Mouse (Mus musculus) kidney, postnatal 0 days (tissue): ENCODE data around the gene Elp6. TPM values are rescaled to one million over a fixed set of nuclear protein-coding genes. Genes with fewer than 3 reads are reported as not detected.

Source experiments
- ATAC-seq: fragments of 200-750 bp; cut with Nextera tagmentation; replicated peaks from 2 replicates; pipeline ENCODE4 v1.8.0; 2017; ENCODE audit warnings: low read depth, moderate number of reproducible peaks, moderate TSS enrichment, moderate library complexity; ENCODE audit not compliant: low FRiP score
- DNase-seq: peaks from one replicate; pipeline ENCODE4 v3.0.0-alpha.2; 2016; ENCODE audit warnings: low spot score
- H3K27ac ChIP-seq: fragments of 300-500 bp; sonication (generic); 2 replicates; pipeline ENCODE4 v1.5.1; 2014; ENCODE audit warnings: mild to moderate bottlenecking
- H3K27me3 ChIP-seq: fragments of 300-500 bp; sonication (generic); 2 replicates; pipeline ENCODE4 v1.6.1; 2014; ENCODE audit warnings: low read length, mixed read lengths; ENCODE audit not compliant: insufficient read depth
- H3K36me3 ChIP-seq: fragments of 300-500 bp; sonication (generic); 2 replicates; pipeline ENCODE4 v1.6.1; 2014; ENCODE audit warnings: low read length, mixed read lengths; ENCODE audit not compliant: insufficient read depth
- H3K4me1 ChIP-seq: fragments of 300-500 bp; sonication (generic); replicated peaks from 2 replicates; pipeline ENCODE4 v1.6.1; 2014; ENCODE audit warnings: antibody characterized with exemption, low read length, mixed read lengths; ENCODE audit not compliant: insufficient read depth
- H3K4me2 ChIP-seq: fragments of 300-500 bp; sonication (generic); 2 replicates; pipeline ENCODE4 v1.6.1; 2014; ENCODE audit warnings: mild to moderate bottlenecking, low read length, moderate library complexity, mixed read lengths
- H3K4me3 ChIP-seq: fragments of 300-500 bp; sonication (generic); replicated peaks from 2 replicates; pipeline ENCODE4 v1.5.1; 2014; ENCODE audit warnings: low read depth, low read length
- H3K9ac ChIP-seq: fragments of 300-500 bp; sonication (generic); 2 replicates; pipeline ENCODE4 v1.6.1; 2014; ENCODE audit warnings: low read depth, low read length
- H3K9me3 ChIP-seq: fragments of 300-500 bp; sonication (generic); replicated peaks from 2 replicates; pipeline ENCODE4 v1.6.1; 2016; ENCODE audit warnings: low read length, inconsistent platforms, mixed read lengths
- CTCF ChIP-seq: IDR thresholded peaks from 2 replicates; pipeline ENCODE4 v1.5.1; 2016; ENCODE audit warnings: antibody characterized with exemption, low read depth, mild to moderate bottlenecking, moderate library complexity
- WGBS: fragments of 180-500 bp; shearing (Covaris S2); extraction: QIAGEN DNeasy Blood & Tissue Kit; methylation state at CpG from one replicate; pipeline ENCODE4 v1.1.7; 2014; 5-methylcytosine and 5-hydroxymethylcytosine counted together
- microRNA-seq: library from miRNA; unstranded; fragments of <30 nt; microRNA quantifications from one replicate; pipeline ENCODE4, GENCODE M21; 2016
- polyA plus RNA-seq: library from polyadenylated mRNA; unstranded; fragments of >200 nt; fragmentation: Nextera tagmentation; extraction: Ambion mirVana; gene quantifications from 2 replicates; pipeline ENCODE4 v1.2.1, GENCODE M21; 2015

Gene Elp6
- polyA plus RNA-seq, 1 experiment from 2014 or later: 15.7 TPM

DNA sequence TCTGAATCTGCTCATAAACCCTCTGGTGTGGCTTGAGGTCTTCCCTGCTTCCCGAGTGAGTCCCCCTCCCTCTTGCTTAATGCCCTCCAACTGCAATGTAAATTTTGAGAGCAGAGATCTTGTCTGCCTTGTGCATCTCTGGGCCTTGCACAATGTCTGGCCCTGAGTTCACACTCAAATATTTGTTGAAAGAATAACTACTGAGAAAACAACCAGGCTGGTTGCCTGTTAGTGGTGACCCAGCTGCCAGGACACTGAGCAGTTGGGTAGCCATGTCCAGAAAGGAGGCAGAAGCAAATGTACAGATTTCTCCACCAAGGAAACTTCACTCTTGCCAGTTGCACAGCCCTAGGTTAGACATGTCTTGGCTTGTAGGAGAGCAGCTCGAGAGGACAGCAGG lies 53.4 kb downstream of the Elp6 start:
- DNase-seq: no peak
- ATAC-seq: no peak
- TF ChIP-seq CTCF: no peak
- H3K9me3 ChIP-seq: no peaks in the 10 kb centered on the region
- 64% methylated on average over 2 of the region's 2 CpGs for WGBS
- no peaks in the 10 kb centered on the region for H3K27me3 ChIP-seq
- no peak overlapping the region for H3K4me3 ChIP-seq
- H3K27ac ChIP-seq: no peak overlapping the region
- H3K4me1 ChIP-seq: no peaks in the 10 kb centered on the region
- 0 out of 2 replicates have a peak, but pooled peaks cover 4% of the 10 kb centered on the region for H3K36me3 ChIP-seq
- H3K9ac ChIP-seq: no peak overlapping the region
- H3K4me2 ChIP-seq: no peak overlapping the region

DNA sequence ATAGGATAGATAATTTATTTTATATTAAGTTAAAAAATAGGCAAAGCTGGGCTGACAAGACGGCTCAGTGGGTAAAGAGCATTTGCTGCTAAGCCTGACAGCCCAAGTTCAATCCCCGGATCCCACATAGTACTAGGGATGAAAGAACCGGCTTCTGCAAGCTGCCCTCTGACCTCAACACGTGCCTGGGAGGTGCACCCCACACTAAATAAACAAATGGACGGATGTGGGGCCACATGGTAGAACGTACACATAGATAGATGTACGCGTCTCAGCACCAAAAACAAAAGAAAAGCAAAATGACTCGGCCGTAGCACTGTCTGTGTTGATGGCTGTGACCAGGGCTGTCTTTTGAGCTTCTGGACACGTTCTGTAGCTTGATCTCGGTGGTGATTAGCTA lies 56.3 kb downstream of the Elp6 start:
- Histone ChIP-seq H3K9ac (no peak overlapping the region), H3K36me3 (0 out of 2 replicates have a peak, but pooled peaks cover 6% of the 10 kb centered on the region), H3K27me3 (no peaks in the 10 kb centered on the region), H3K9me3 (no peaks in the 10 kb centered on the region), H3K27ac (no peak overlapping the region), H3K4me1 (no peaks in the 10 kb centered on the region), H3K4me2 (no peak overlapping the region), H3K4me3 (no peak overlapping the region)
- ATAC-seq (no peak), DNase-seq (no peak)
- no peak for TF ChIP-seq CTCF
- 45% methylated on average over 12 of the region's 12 CpGs for WGBS

DNA sequence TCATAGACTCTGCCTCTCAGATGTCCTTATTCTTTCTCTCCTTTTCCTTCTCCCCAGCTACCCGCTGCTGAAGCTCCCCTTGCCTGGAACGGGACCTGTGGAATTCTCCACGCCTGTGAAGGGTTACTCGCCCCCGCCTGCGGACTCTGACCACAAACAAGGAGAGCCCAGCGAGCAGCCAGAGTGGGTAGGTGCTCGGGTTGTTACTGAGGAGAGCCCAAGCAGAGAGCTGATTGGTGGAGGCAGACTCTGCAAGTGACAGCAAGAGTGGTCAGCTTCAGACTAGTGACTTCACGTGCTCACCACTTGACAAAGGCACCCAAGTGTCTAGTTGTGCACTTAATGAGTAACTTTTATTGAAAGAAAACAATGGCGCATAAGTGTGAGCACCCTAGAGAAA lies 57.4 kb downstream of the Elp6 start:
- 0 out of 2 replicates have a peak, but pooled peaks cover 5% of the 10 kb centered on the region for H3K36me3 ChIP-seq
- no peak for DNase-seq

DNA sequence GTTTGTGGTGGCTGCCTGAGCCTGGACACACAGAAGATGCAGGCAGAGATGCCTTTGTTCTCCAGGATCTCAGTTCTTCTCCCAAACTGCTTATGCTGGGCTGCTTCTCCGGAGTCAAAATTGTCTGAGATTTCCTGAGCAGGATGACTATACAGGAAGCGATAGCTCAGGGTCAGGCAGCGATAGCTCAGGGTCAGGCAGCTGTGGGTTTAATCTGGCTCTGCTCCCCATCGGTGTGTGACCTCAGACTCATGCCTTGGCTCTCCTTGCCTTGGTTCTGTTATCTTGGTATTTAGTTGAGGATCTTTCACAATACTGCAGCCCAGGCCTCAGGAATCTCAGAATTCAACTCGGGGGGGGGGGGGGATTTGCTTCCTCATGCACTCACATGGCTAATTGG lies 61.8 kb downstream of the Elp6 start:
- ATAC-seq: no peak
- Histone ChIP-seq H3K9me3 (no peaks in the 10 kb centered on the region), H3K4me3 (no peak overlapping the region), H3K36me3 (0 out of 2 replicates have a peak, but pooled peaks cover 7% of the 10 kb centered on the region), H3K27me3 (no peaks in the 10 kb centered on the region), H3K4me1 (no peaks in the 10 kb centered on the region), H3K9ac (no peak overlapping the region), H3K27ac (no peak overlapping the region), H3K4me2 (no peak overlapping the region)
- WGBS: 62% methylated on average over 5 of the region's 5 CpGs
- TF ChIP-seq CTCF: no peak
- DNase-seq: peak; percentile 54

More for the DNA sequence above, 57.4 kb downstream of the Elp6 start:
- Histone ChIP-seq H3K4me1 (no peaks in the 10 kb centered on the region), H3K27me3 (no peaks in the 10 kb centered on the region), H3K4me2 (no peak overlapping the region), H3K4me3 (no peak overlapping the region), H3K27ac (no peak overlapping the region), H3K9ac (no peak overlapping the region), H3K9me3 (no peaks in the 10 kb centered on the region)
- 79% methylated on average over 10 of the region's 10 CpGs for WGBS
- TF ChIP-seq CTCF: no peak
- no peak for ATAC-seq

DNA sequence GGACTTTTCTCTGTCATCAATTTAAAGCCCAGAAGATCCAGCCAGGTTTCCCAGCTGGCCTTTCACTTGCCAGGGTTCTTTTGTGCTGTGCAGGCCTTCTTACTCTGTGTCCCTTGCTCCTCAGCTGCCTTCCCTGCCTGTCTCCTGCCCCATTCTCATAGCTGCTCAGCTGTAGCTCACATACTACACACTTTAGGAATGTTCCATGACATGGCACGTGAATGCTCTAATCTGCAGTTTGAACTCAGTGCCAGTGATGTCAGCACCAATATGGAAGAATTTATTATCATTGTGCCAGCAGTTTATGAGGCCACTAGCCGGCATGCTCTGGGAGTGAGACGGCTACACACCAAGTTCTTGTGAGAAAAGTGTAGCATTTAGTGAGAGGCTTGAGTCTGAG lies 64.9 kb downstream of the Elp6 start:
- H3K27me3 ChIP-seq: no peaks in the 10 kb centered on the region
- DNase-seq (no peak), ATAC-seq (no peak)
- TF ChIP-seq CTCF: no peak
- H3K27ac ChIP-seq: no peak overlapping the region
- H3K4me1 ChIP-seq: no peaks in the 10 kb centered on the region
- no peak overlapping the region for H3K4me2 ChIP-seq
- peaks cover 26% of the 10 kb centered on the region; the same call in 1 of the 2 replicates for H3K36me3 ChIP-seq
- H3K9ac ChIP-seq: no peak overlapping the region
- no peak overlapping the region for H3K4me3 ChIP-seq
- H3K9me3 ChIP-seq: no peaks in the 10 kb centered on the region
- WGBS: 92% methylated on average over 3 of the region's 3 CpGs

Small RNA genes lying within 50 kb of the gene (microRNA-seq; reads per million reads assigned to microRNA genes)
- gene Mir6236: 15.6 reads per million, percentile 30 among the genes with 10 or more reads in this experiment

Other genes with a start within 250 kb of the Elp6 start
- 58.1 and 63.8 TPM in 2 replicates for gene Smarcc1, start 187.5 kb upstream of the Elp6 start, polyA plus RNA-seq
- gene Dhx30, start 187.3 kb upstream of the Elp6 start, polyA plus RNA-seq: 86.5 and 88.9 TPM in 2 replicates
- 2.3 and 2.8 TPM in 2 replicates for gene Cspg5, start 61.4 kb upstream of the Elp6 start, polyA plus RNA-seq
- 32.1 and 33.4 TPM in 2 replicates for gene Scap, start 28.1 kb downstream of the Elp6 start, polyA plus RNA-seq
- gene Ptpn23, start 103.0 kb downstream of the Elp6 start, polyA plus RNA-seq: 11.7 and 11.8 TPM in 2 replicates
- 3.0 and 3.9 TPM in 2 replicates for gene Ngp, start 114.6 kb downstream of the Elp6 start, polyA plus RNA-seq
- gene Klhl18, start 171.5 kb downstream of the Elp6 start, polyA plus RNA-seq: 5.6 and 5.8 TPM in 2 replicates
- gene Kif9, start 171.8 kb downstream of the Elp6 start, polyA plus RNA-seq: 1.2 and 1.5 TPM in 2 replicates
- 23.7 and 24.5 TPM in 2 replicates for gene Setd2, start 227.4 kb downstream of the Elp6 start, polyA plus RNA-seq